Comparison of ENCODE assay signal across 12 mouse cellular contexts in genomic region chr1:88339481-88339880, GRCm38 (mm10).
"Had no signal": no experiment of that assay in that cellular context is flagged by ENCODE, and none has a peak within 500 bp of the region (broad histone marks: within the 10 kb centered on the region; RNA-seq: fewer than 3 reads in every experiment).

No protein-coding gene starts in this region.

- DNase-seq: kidney, postnatal 10 days; kidney, postnatal 36 days; layer of hippocampus, postnatal 36 days; liver, embryonic 13.5 days; lung, adult 2 months; lung, postnatal 14 days; thymus, postnatal 25 days had no signal

- H3K4me3 ChIP-seq: kidney, embryonic 15.5 days; left cerebral cortex, adult 2 months; liver, embryonic 13.5 days; midbrain, embryonic 12.5 days had no signal

- H3K9me3 ChIP-seq: kidney, embryonic 15.5 days; liver, embryonic 13.5 days; midbrain, embryonic 12.5 days had no signal

- H3K4me2 ChIP-seq: kidney, embryonic 15.5 days; liver, embryonic 13.5 days; midbrain, embryonic 12.5 days had no signal

- H3K27ac ChIP-seq: kidney, embryonic 15.5 days; left cerebral cortex, adult 2 months; liver, embryonic 13.5 days; macrophage; midbrain, embryonic 12.5 days; stomach, postnatal 0 days had no signal

- H3K27me3 ChIP-seq: kidney, embryonic 15.5 days; liver, embryonic 13.5 days; midbrain, embryonic 12.5 days had no signal

- H3K4me1 ChIP-seq: kidney, embryonic 15.5 days; liver, embryonic 13.5 days; midbrain, embryonic 12.5 days had no signal

- H3K9ac ChIP-seq: kidney, embryonic 15.5 days; liver, embryonic 13.5 days; midbrain, embryonic 12.5 days had no signal

- H3K36me3 ChIP-seq: kidney, embryonic 15.5 days; liver, embryonic 13.5 days; midbrain, embryonic 12.5 days had no signal
